Mouse (Mus musculus): ENCODE data around the gene F2rl1. TPM values are rescaled to one million over a fixed set of nuclear protein-coding genes. Genes with fewer than 3 reads are reported as not detected.

Gene F2rl1
- polyA plus RNA-seq, 1 experiment from 2014 or later: 0.08 TPM

- H3K9ac ChIP-seq (ENCODE audit: low read depth, low read length): no peak overlapping the region
- H3K4me2 ChIP-seq (ENCODE audit: low read length): no peak overlapping the region
- no peaks in the 10 kb centered on the region for H3K27me3 ChIP-seq (replicated peaks; ENCODE audit: control insufficient read depth, insufficient read depth, low read length)
- H3K36me3 ChIP-seq (ENCODE audit: control insufficient read depth, insufficient read depth, low read length): no peaks in the 10 kb centered on the region
- no peak overlapping the region for H3K4me3 ChIP-seq (ENCODE audit: low read length)
- no peak overlapping the region for H3K27ac ChIP-seq (ENCODE audit: low read depth, low read length)
- 84% methylated on average over 2 of the region's 2 CpGs for WGBS
- no peak for ATAC-seq
- H3K9me3 ChIP-seq (ENCODE audit: control insufficient read depth, low read length): no peaks in the 10 kb centered on the region
- peaks cover 18% of the 10 kb centered on the region for H3K4me1 ChIP-seq (ENCODE audit: control insufficient read depth, insufficient read depth, low read depth, low read length)
These were observed 25.8 kb upstream of the F2rl1 start for GRCm38 (mm10) chr13:95550636-95551370.

- Histone ChIP-seq H3K27ac (ENCODE audit: low read depth, low read length) (peak overlapping the region; percentile 16; the same call in 1 of the 2 replicates), H3K36me3 (ENCODE audit: control insufficient read depth, insufficient read depth, low read length) (no peaks in the 10 kb centered on the region), H3K4me1 (ENCODE audit: control insufficient read depth, insufficient read depth, low read depth, low read length) (peaks cover 18% of the 10 kb centered on the region), H3K4me3 (ENCODE audit: low read length) (no peak overlapping the region), H3K9ac (ENCODE audit: low read depth, low read length) (no peak overlapping the region), H3K27me3 (replicated peaks; ENCODE audit: control insufficient read depth, insufficient read depth, low read length) (no peaks in the 10 kb centered on the region), H3K4me2 (ENCODE audit: low read length) (peak overlapping the region; percentile 22; the same call in 1 of the 2 replicates), H3K9me3 (ENCODE audit: control insufficient read depth, low read length) (no peaks in the 10 kb centered on the region)
- no peak for ATAC-seq
- WGBS: 11% methylated on average over 3 of the region's 3 CpGs
These were observed 24.4 kb upstream of the F2rl1 start for GRCm38 (mm10) chr13:95549421-95549820.

DNA sequence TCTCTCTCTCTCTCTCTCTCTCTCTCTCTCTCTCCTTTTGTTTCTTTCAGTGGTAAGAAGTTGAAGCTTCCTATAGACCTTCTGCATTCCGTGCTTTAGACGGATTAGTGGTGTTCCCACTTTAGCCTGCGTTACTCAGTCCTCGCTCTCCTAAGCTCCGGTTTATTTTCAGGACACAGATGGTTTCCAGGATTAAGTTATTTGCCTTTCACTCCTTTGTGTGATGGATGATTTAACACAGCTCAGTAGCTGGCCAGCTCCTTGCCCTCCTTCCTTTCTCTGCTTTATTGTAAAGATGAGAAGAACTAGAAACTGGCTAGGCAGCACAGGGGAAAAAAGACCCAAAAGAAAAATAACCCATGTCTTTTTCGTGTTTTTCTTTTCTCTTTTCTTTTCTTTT, 23.8 kb upstream of the F2rl1 start:
- H3K4me3 ChIP-seq (ENCODE audit: low read length): no peak overlapping the region
- no peaks in the 10 kb centered on the region for H3K36me3 ChIP-seq (ENCODE audit: control insufficient read depth, insufficient read depth, low read length)
- H3K4me2 ChIP-seq (ENCODE audit: low read length): peak overlapping the region; percentile 45
- H3K27ac ChIP-seq (ENCODE audit: low read depth, low read length): no peak overlapping the region
- H3K27me3 ChIP-seq (replicated peaks; ENCODE audit: control insufficient read depth, insufficient read depth, low read length): no peaks in the 10 kb centered on the region
- ATAC-seq: peak; percentile 18; the same call in 1 of the 2 replicates
- no peaks in the 10 kb centered on the region for H3K9me3 ChIP-seq (ENCODE audit: control insufficient read depth, low read length)
- no peak overlapping the region for H3K9ac ChIP-seq (ENCODE audit: low read depth, low read length)
- H3K4me1 ChIP-seq (ENCODE audit: control insufficient read depth, insufficient read depth, low read depth, low read length): peaks cover 18% of the 10 kb centered on the region
- WGBS: 9% methylated on average over 6 of the region's 6 CpGs

- 12% methylated on average over 20 of the region's 20 CpGs for WGBS
- peak; percentile 60; the same call in 1 of the 2 replicates for ATAC-seq
- Histone ChIP-seq H3K27me3 (replicated peaks; ENCODE audit: control insufficient read depth, insufficient read depth, low read length) (no peaks in the 10 kb centered on the region), H3K4me2 (ENCODE audit: low read length) (peak overlapping the region; percentile 45), H3K9me3 (ENCODE audit: control insufficient read depth, low read length) (no peaks in the 10 kb centered on the region), H3K4me3 (ENCODE audit: low read length) (0 out of 2 replicates have a peak overlapping the region, but pooled peaks have one; percentile 1), H3K9ac (ENCODE audit: low read depth, low read length) (no peak overlapping the region), H3K4me1 (ENCODE audit: control insufficient read depth, insufficient read depth, low read depth, low read length) (peaks cover 18% of the 10 kb centered on the region), H3K27ac (ENCODE audit: low read depth, low read length) (no peak overlapping the region), H3K36me3 (ENCODE audit: control insufficient read depth, insufficient read depth, low read length) (no peaks in the 10 kb centered on the region)
These were observed 23.3 kb upstream of the F2rl1 start for GRCm38 (mm10) chr13:95548291-95548789.

GRCm38 (mm10) chr13:95547090-95547611, 22.1 kb upstream of the F2rl1 start:
- no peak overlapping the region for H3K4me3 ChIP-seq (ENCODE audit: low read length)
- no peaks in the 10 kb centered on the region for H3K36me3 ChIP-seq (ENCODE audit: control insufficient read depth, insufficient read depth, low read length)
- no peaks in the 10 kb centered on the region for H3K27me3 ChIP-seq (replicated peaks; ENCODE audit: control insufficient read depth, insufficient read depth, low read length)
- peak; percentile 75 for ATAC-seq
- peaks cover 18% of the 10 kb centered on the region for H3K4me1 ChIP-seq (ENCODE audit: control insufficient read depth, insufficient read depth, low read depth, low read length)
- no peak overlapping the region for H3K27ac ChIP-seq (ENCODE audit: low read depth, low read length)
- H3K9me3 ChIP-seq (ENCODE audit: control insufficient read depth, low read length): no peaks in the 10 kb centered on the region
- H3K9ac ChIP-seq (ENCODE audit: low read depth, low read length): no peak overlapping the region
- 21% methylated on average over 12 of the region's 12 CpGs for WGBS
- peak overlapping the region; percentile 28; the same call in 1 of the 2 replicates for H3K4me2 ChIP-seq (ENCODE audit: low read length)

DNA sequence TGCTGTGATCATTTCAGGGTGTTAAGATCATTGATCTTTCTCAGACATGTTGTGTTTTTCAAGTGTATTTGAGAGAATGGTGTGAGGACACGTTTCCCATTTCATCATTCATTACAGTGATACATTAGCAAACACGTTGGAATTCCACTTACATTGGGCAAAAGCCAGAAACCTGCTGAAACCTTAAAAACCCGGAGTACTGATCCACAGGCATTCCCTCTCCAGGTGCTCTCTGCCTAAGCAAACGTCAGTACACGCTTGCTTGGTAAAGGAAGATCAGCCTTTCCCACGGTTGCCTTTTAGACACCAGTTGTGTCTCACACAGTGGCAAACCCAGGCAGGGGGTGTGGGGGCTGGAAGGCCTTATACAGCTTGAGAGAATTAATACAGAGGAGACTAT, 21.2 kb upstream of the F2rl1 start:
- H3K27me3 ChIP-seq (replicated peaks; ENCODE audit: control insufficient read depth, insufficient read depth, low read length): no peaks in the 10 kb centered on the region
- H3K4me2 ChIP-seq (ENCODE audit: low read length): no peak overlapping the region
- H3K4me1 ChIP-seq (ENCODE audit: control insufficient read depth, insufficient read depth, low read depth, low read length): peaks cover 18% of the 10 kb centered on the region
- no peaks in the 10 kb centered on the region for H3K36me3 ChIP-seq (ENCODE audit: control insufficient read depth, insufficient read depth, low read length)
- no peak overlapping the region for H3K9ac ChIP-seq (ENCODE audit: low read depth, low read length)
- no peak overlapping the region for H3K27ac ChIP-seq (ENCODE audit: low read depth, low read length)
- ATAC-seq: no peak
- no peak overlapping the region for H3K4me3 ChIP-seq (ENCODE audit: low read length)
- H3K9me3 ChIP-seq (ENCODE audit: control insufficient read depth, low read length): no peaks in the 10 kb centered on the region
- 50% methylated on average over 6 of the region's 6 CpGs for WGBS

GRCm38 (mm10) chr13:95545729-95546186, 20.7 kb upstream of the F2rl1 start:
- no peak for ATAC-seq
- Histone ChIP-seq H3K36me3 (ENCODE audit: control insufficient read depth, insufficient read depth, low read length) (no peaks in the 10 kb centered on the region), H3K4me1 (ENCODE audit: control insufficient read depth, insufficient read depth, low read depth, low read length) (peaks cover 18% of the 10 kb centered on the region), H3K27ac (ENCODE audit: low read depth, low read length) (no peak overlapping the region), H3K9me3 (ENCODE audit: control insufficient read depth, low read length) (no peaks in the 10 kb centered on the region), H3K4me2 (ENCODE audit: low read length) (no peak overlapping the region), H3K27me3 (replicated peaks; ENCODE audit: control insufficient read depth, insufficient read depth, low read length) (no peaks in the 10 kb centered on the region), H3K9ac (ENCODE audit: low read depth, low read length) (no peak overlapping the region), H3K4me3 (ENCODE audit: low read length) (no peak overlapping the region)
- 72% methylated on average over 7 of the region's 7 CpGs for WGBS

- Histone ChIP-seq H3K9me3 (ENCODE audit: control insufficient read depth, low read length) (no peaks in the 10 kb centered on the region), H3K4me3 (ENCODE audit: low read length) (no peak overlapping the region), H3K36me3 (ENCODE audit: control insufficient read depth, insufficient read depth, low read length) (no peaks in the 10 kb centered on the region), H3K27me3 (replicated peaks; ENCODE audit: control insufficient read depth, insufficient read depth, low read length) (peaks cover 3% of the 10 kb centered on the region; the same call in 1 of the 2 replicates), H3K4me1 (ENCODE audit: control insufficient read depth, insufficient read depth, low read depth, low read length) (peaks cover 11% of the 10 kb centered on the region), H3K9ac (ENCODE audit: low read depth, low read length) (no peak overlapping the region), H3K4me2 (ENCODE audit: low read length) (no peak overlapping the region), H3K27ac (ENCODE audit: low read depth, low read length) (no peak overlapping the region)
- 71% methylated on average over 5 of the region's 5 CpGs for WGBS
- no peak for ATAC-seq
These were observed 13.0 kb upstream of the F2rl1 start for GRCm38 (mm10) chr13:95538021-95538420.

DNA sequence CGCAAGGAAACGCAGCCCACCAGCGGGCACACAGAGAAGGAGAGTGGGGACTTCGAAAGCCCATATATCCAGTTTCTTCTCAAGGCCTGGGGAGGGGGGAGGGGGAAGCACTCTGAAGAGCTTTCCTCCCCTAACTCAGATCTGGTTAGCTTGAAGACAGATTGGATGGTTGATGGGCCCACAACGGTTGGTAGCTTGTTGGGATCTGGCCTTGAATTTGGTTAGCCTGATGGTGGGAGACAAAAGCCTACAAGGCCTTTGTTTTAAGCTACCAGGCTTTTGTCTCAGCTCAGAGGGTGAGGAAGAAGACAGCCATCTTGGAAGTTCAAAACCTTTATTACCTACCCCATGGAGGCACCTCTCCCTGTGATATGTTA, 11.1 kb upstream of the F2rl1 start:
- no peak overlapping the region for H3K4me3 ChIP-seq (ENCODE audit: low read length)
- WGBS: 42% methylated on average over 5 of the region's 5 CpGs
- H3K9me3 ChIP-seq (ENCODE audit: control insufficient read depth, low read length): no peaks in the 10 kb centered on the region
- no peak overlapping the region for H3K9ac ChIP-seq (ENCODE audit: low read depth, low read length)
- H3K4me2 ChIP-seq (ENCODE audit: low read length): no peak overlapping the region
- H3K36me3 ChIP-seq (ENCODE audit: control insufficient read depth, insufficient read depth, low read length): no peaks in the 10 kb centered on the region
- no peak for ATAC-seq
- peaks cover 11% of the 10 kb centered on the region for H3K4me1 ChIP-seq (ENCODE audit: control insufficient read depth, insufficient read depth, low read depth, low read length)
- no peak overlapping the region for H3K27ac ChIP-seq (ENCODE audit: low read depth, low read length)
- H3K27me3 ChIP-seq (replicated peaks; ENCODE audit: control insufficient read depth, insufficient read depth, low read length): peaks cover 3% of the 10 kb centered on the region; the same call in 1 of the 2 replicates
